Mouse (Mus musculus): ENCODE results near the gene Gm20388.

- TF ChIP-seq POLR2A (IDR thresholded peaks at IDR 0.05; ENCODE audit: insufficient read depth, low read length), result no peak
- TF ChIP-seq CTCF (IDR thresholded peaks at IDR 0.05; ENCODE audit: low read depth, low read length), result no peak
- no peak for TF ChIP-seq EP300 (IDR thresholded peaks at IDR 0.05; ENCODE audit: insufficient read depth, low read depth, low read length)
Observed at GRCm38 (mm10) chr8:120449608-120450031, 539.0 kb downstream of the Gm20388 start.

Measured in ES-Bruce4 (cell line).